Mouse (Mus musculus): ENCODE results near the gene Cwf19l2.

GRCm38 (mm10) chr9:3471897-3472296 is 68.5 kb downstream of the Cwf19l2 start:
- TF ChIP-seq CHD2 (IDR thresholded peaks at IDR 0.05; ENCODE audit: low read depth, low read length) (no peak), MAFK (IDR thresholded peaks at IDR 0.05; ENCODE audit: insufficient read depth, low read depth, low read length) (no peak), ZNF384 (IDR thresholded peaks at IDR 0.05; ENCODE audit: low read depth, low read length) (no peak), ZC3H11A (IDR thresholded peaks at IDR 0.05; ENCODE audit: borderline replicate concordance, low read depth, low read length) (no peak)

Measured in ES-E14 (cell line).